Mouse (Mus musculus) C2C12 (cell line): ENCODE measurements at regions not wholly inside any gene's neighbourhood (a gene's known extent, or its start where the extent isn't known, plus 50 kb on each side); places are given as distances from the start of the nearest gene placed in this dataset.

Experiments
- CEBPB ChIP-seq: IDR thresholded peaks from one replicate; pipeline ENCODE4 v1.6.1; 2011; ENCODE audit warnings: low read depth, mild to moderate bottlenecking, control low read depth, moderate library complexity
- CTCF ChIP-seq: IDR thresholded peaks from one replicate; pipeline ENCODE4 v1.5.1; 2011; ENCODE audit not compliant: control insufficient read depth, insufficient read depth, insufficient read length
- MYOD1 ChIP-seq: IDR thresholded peaks from one replicate; pipeline ENCODE4 v1.6.1; 2011; ENCODE audit warnings: low read depth; ENCODE audit not compliant: control insufficient read depth, insufficient read length
- USF1 ChIP-seq: IDR thresholded peaks from one replicate; pipeline ENCODE4 v1.6.1; 2011; ENCODE audit warnings: low read depth, mild to moderate bottlenecking, control low read depth, moderate library complexity

- TF ChIP-seq USF1 (no peak), CEBPB (no peak), CTCF (no peak), MYOD1 (no peak)
These were observed 52.9 kb upstream of the Klf6 start for GRCm38 (mm10) chr13:5808380-5808779.
